Mouse (Mus musculus): Measurements from ENCODE around the gene Barx1. TPM values are rescaled to one million over a fixed set of nuclear protein-coding genes. Genes with fewer than 3 reads are reported as not detected.

Gene Barx1
- polyA plus RNA-seq, 1 experiment from 2014 or later = 1.3 TPM

DNA sequence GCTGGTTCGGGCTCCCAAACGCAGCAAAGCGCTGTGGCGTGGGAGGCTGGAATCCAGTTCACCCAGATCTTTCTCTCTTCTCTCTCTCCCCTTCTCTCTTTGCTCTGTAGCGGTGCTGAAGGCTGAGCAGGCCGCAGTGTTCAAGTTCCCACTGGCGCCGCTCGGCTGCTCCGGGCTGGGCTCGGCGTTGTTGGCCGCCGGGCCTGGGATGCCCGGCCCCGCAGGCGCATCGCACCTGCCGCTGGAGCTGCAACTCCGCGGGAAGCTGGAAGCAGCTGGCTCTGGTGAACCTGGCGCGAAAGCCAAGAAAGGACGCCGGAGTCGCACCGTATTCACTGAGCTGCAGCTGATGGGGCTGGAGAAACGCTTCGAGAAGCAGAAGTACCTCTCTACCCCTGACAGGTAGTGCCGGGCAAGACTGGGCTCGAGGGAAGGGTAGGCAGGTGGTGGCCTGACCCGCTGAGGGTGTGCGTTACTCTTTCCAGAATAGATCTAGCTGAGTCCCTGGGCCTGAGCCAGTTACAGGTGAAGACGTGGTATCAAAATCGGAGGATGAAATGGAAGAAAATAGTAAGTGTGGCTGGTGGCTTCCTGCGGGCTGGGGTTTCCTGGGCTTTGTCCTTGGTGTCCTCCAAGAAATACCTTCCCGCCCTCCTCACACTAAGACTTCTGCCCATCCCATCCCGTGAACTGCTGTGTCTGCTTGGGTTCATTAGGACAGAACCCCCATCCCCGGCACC lies 2.3 kb downstream of the Barx1 start:
- no peak overlapping the region for H3K4me2 ChIP-seq (ENCODE audit: low read depth, severe bottlenecking)
- peaks cover 19% of the 10 kb centered on the region; the same call in 1 of the 2 replicates for H3K4me1 ChIP-seq (ENCODE audit: control insufficient read depth, insufficient read depth, low read length)
- H3K9ac ChIP-seq (ENCODE audit: low read length) = no peak overlapping the region
- ATAC-seq (ENCODE audit: insufficient number of reproducible peaks, low FRiP score, low TSS enrichment, low read depth) (no peak), DNase-seq (ENCODE audit: low spot score) (peak; percentile 68)
- under 1% methylated on average over 39 of the region's 39 CpGs for WGBS
- no peak overlapping the region for H3K4me3 ChIP-seq (ENCODE audit: low read depth, low read length)
- H3K27ac ChIP-seq (replicated peaks; ENCODE audit: low read depth, low read length) = no peak overlapping the region
- H3K36me3 ChIP-seq (ENCODE audit: control insufficient read depth, insufficient read depth, low read length) = no peaks in the 10 kb centered on the region
- no peaks in the 10 kb centered on the region for H3K9me3 ChIP-seq (ENCODE audit: control insufficient read depth, low read length)
- peaks cover 95% of the 10 kb centered on the region for H3K27me3 ChIP-seq (ENCODE audit: control insufficient read depth, insufficient read depth, low read length)

DNA sequence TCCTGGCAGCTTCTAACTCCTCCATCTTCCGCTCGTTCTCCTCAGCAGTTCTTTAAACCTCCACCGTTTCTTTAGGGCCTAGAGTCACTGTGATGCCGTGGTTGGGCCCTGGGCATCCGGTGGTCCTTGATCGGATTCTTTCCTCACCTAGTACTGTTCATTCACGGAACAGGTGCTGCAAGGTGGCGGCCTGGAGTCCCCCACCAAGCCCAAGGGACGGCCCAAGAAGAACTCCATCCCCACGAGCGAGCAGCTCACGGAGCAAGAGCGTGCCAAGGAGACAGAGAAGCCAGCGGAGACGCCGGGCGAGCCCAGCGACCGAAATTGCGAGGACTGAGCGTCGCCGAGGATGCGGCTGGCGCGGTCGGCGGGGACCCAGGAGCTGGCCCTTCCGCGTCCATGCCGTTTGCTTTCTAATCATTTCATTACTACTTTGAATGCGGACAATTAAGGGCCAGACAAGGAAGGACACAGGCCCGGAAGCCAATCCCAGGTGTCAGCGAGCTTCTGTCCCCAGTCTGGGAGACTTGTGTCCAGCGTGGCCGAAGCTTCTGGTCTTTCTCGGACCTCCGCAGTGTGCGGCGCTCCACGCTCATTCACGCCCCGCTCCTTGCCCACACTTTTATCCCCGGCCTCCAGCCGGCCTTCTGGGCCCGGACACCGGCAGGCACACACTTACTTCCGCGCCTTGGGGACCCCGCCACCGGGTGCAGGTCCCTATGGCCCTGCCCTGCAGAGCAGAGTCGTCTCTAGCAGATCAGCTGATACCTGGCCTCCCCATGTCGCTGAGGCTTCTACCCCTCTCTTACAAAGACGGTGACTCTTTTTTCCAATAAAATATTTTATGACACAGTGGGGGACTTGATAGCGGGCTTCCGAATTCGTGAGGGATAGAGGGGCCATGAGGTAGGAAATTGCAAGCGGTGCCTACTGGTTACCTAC lies 3.1 kb downstream of the Barx1 start:
- DNase-seq (ENCODE audit: low spot score) = peak; percentile 54
- no peaks in the 10 kb centered on the region for H3K36me3 ChIP-seq (ENCODE audit: control insufficient read depth, insufficient read depth, low read length)
- ATAC-seq (ENCODE audit: insufficient number of reproducible peaks, low FRiP score, low TSS enrichment, low read depth) = no peak
- 1% methylated on average over 58 of the region's 58 CpGs for WGBS
- no peak overlapping the region for H3K4me2 ChIP-seq (ENCODE audit: low read depth, severe bottlenecking)
- no peak overlapping the region for H3K4me3 ChIP-seq (ENCODE audit: low read depth, low read length)
- peaks cover 17% of the 10 kb centered on the region; the same call in 1 of the 2 replicates for H3K4me1 ChIP-seq (ENCODE audit: control insufficient read depth, insufficient read depth, low read length)
- peaks cover 95% of the 10 kb centered on the region for H3K27me3 ChIP-seq (ENCODE audit: control insufficient read depth, insufficient read depth, low read length)
- no peak overlapping the region for H3K9ac ChIP-seq (ENCODE audit: low read length)
- H3K9me3 ChIP-seq (ENCODE audit: control insufficient read depth, low read length) = no peaks in the 10 kb centered on the region
- no peak overlapping the region for H3K27ac ChIP-seq (replicated peaks; ENCODE audit: low read depth, low read length)

DNA sequence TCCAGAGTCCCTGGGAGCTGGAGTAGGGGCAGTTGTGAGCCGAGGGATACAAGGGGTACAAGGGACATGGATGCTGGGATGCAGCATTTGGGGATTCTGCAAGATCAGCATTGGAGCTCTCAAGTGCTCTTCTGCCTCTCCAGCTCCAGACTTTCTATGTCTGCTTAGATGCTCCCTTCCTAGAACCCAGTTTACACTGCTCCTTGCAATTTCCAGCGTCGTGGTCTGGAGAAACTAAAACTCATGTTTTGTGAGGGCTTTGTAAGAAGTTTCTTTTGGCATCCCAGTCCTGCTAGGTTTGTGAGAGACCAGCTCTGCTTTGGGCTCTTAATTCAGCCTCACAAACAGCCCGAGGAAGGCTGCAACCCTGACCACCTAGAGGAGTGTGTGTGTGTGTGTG lies 4.7 kb downstream of the Barx1 start:
- Histone ChIP-seq H3K4me1 (ENCODE audit: control insufficient read depth, insufficient read depth, low read length) (peaks cover 15% of the 10 kb centered on the region; the same call in 1 of the 2 replicates), H3K4me2 (ENCODE audit: low read depth, severe bottlenecking) (no peak overlapping the region), H3K9ac (ENCODE audit: low read length) (no peak overlapping the region), H3K27me3 (ENCODE audit: control insufficient read depth, insufficient read depth, low read length) (peaks cover 89% of the 10 kb centered on the region), H3K4me3 (ENCODE audit: low read depth, low read length) (no peak overlapping the region), H3K27ac (replicated peaks; ENCODE audit: low read depth, low read length) (no peak overlapping the region), H3K9me3 (ENCODE audit: control insufficient read depth, low read length) (no peaks in the 10 kb centered on the region), H3K36me3 (ENCODE audit: control insufficient read depth, insufficient read depth, low read length) (no peaks in the 10 kb centered on the region)
- 3% methylated on average over 4 of the region's 4 CpGs for WGBS
- DNase-seq (ENCODE audit: low spot score) (peak; percentile 42), ATAC-seq (ENCODE audit: insufficient number of reproducible peaks, low FRiP score, low TSS enrichment, low read depth) (no peak)

DNA sequence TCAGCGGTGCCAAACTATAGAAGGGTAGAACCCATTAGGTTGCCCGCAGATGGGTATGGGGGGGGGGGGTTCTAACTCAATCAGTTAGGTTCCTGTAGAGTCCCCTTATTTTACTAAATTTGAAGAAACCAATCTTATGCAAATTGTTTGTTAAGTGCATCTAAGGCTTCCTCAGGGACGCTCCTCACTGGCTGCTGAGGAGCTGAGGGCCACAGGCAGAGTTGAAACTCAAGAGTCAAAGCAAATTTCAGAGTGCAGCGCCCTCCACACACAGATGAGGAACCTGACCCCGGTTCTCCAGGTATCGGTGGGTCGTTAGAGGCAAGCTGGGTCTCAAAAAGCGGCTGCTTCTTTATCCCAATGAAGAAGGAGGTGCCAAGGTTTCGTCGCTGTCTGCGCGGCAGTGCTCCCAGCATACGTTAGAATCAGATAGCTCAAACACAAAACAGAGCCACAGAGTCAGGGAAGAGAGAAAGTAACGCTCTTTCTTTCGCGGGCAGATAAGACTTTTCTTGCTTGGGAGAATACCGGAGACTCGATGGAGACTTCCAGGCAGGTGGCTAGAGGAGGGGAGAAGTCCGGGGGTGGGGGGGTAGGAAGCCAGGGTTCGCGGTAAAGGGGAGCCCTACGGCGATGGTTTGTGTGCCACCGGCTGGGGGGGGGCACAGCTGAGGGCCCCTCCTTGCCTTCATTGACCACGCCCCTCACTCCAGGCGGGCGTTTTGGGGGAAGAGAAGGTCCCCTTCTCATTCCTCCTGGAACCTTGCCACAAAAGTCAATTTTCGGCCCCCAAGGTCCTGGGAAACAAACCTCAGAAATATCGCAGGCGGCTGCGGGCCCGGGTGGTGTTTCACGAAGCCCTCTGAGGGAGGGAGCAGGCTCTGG lies 5.5 kb downstream of the Barx1 start:
- no peaks in the 10 kb centered on the region for H3K9me3 ChIP-seq (ENCODE audit: control insufficient read depth, low read length)
- no peak overlapping the region for H3K4me3 ChIP-seq (ENCODE audit: low read depth, low read length)
- peaks cover 7% of the 10 kb centered on the region; the same call in 1 of the 2 replicates for H3K4me1 ChIP-seq (ENCODE audit: control insufficient read depth, insufficient read depth, low read length)
- H3K4me2 ChIP-seq (ENCODE audit: low read depth, severe bottlenecking) = peak overlapping the region; percentile 22; the same call in 1 of the 2 replicates
- ATAC-seq (ENCODE audit: insufficient number of reproducible peaks, low FRiP score, low TSS enrichment, low read depth) (no peak), DNase-seq (ENCODE audit: low spot score) (peak; percentile 50)
- 2% methylated on average over 33 of the region's 33 CpGs for WGBS
- H3K27me3 ChIP-seq (ENCODE audit: control insufficient read depth, insufficient read depth, low read length) = peaks cover 90% of the 10 kb centered on the region
- no peak overlapping the region for H3K27ac ChIP-seq (replicated peaks; ENCODE audit: low read depth, low read length)
- no peaks in the 10 kb centered on the region for H3K36me3 ChIP-seq (ENCODE audit: control insufficient read depth, insufficient read depth, low read length)
- no peak overlapping the region for H3K9ac ChIP-seq (ENCODE audit: low read length)

DNA sequence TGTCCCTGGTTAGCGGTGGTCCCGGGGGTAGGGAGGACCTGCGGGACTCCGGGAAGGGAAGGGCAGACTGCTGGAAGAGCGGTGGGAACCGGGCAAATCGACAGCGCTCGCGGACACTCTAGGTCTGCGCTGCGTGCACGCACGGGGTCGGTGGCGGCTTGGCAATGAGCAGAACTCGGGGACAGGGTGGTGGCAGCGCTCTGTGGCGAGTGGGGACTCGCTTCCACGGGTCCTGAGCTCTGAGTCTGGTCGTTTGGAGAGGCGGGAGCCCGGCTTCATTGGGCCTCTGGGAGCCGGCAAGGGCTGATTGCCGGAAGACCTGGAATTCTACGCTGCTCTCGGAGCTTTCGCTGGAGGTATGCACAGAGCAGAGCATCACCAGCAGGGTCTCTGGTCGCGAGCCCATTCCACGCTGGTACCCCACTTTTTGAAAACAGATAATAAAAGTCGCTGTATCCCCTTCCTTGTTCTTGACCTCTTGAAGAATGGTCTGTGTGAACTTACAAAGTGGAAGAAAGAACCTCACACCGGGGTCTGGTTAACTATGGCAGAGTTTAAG lies 6.3 kb downstream of the Barx1 start:
- H3K4me2 ChIP-seq (ENCODE audit: low read depth, severe bottlenecking) = peak overlapping the region; percentile 22; the same call in 1 of the 2 replicates
- no peaks in the 10 kb centered on the region for H3K36me3 ChIP-seq (ENCODE audit: control insufficient read depth, insufficient read depth, low read length)
- no peaks in the 10 kb centered on the region for H3K9me3 ChIP-seq (ENCODE audit: control insufficient read depth, low read length)
- H3K4me3 ChIP-seq (ENCODE audit: low read depth, low read length) = no peak overlapping the region
- ATAC-seq (ENCODE audit: insufficient number of reproducible peaks, low FRiP score, low TSS enrichment, low read depth) (no peak), DNase-seq (ENCODE audit: low spot score) (peak; percentile 69)
- H3K27ac ChIP-seq (replicated peaks; ENCODE audit: low read depth, low read length) = no peak overlapping the region
- no peak overlapping the region for H3K9ac ChIP-seq (ENCODE audit: low read length)
- peaks cover 7% of the 10 kb centered on the region; the same call in 1 of the 2 replicates for H3K4me1 ChIP-seq (ENCODE audit: control insufficient read depth, insufficient read depth, low read length)
- WGBS = under 1% methylated on average over 34 of the region's 34 CpGs
- peaks cover 87% of the 10 kb centered on the region for H3K27me3 ChIP-seq (ENCODE audit: control insufficient read depth, insufficient read depth, low read length)

DNA sequence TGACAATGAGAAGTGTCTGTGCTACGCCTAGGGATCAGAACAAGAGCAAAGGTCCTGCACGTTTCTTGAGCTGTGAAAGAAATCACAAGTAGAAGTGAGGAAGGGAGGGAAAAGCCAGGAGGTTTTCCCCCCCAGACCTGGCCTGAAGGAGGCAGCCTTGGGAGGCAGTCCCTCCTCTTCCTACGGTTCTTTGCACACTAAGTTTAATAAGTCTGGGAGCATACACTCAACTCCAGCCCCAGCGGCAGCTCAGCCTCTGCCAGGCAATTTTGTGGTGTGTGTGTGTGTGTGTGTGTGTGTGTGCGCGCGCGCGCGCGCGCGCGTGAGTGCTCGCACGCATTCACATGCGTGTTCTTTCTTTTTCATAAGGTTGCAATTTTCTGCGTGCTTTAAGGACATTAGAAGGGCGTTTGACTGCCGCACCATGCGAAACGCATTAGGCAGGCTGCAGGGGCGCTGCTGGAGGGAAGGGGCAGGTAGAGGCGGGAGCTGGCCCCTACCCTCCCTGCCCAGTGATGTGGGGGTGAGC lies 9.6 kb downstream of the Barx1 start:
- Histone ChIP-seq H3K27ac (replicated peaks; ENCODE audit: low read depth, low read length) (no peak overlapping the region), H3K4me3 (ENCODE audit: low read depth, low read length) (peak overlapping the region; percentile 11; the same call in 1 of the 2 replicates), H3K27me3 (ENCODE audit: control insufficient read depth, insufficient read depth, low read length) (peaks cover 58% of the 10 kb centered on the region), H3K4me1 (ENCODE audit: control insufficient read depth, insufficient read depth, low read length) (peaks cover 4% of the 10 kb centered on the region; the same call in 1 of the 2 replicates), H3K36me3 (ENCODE audit: control insufficient read depth, insufficient read depth, low read length) (no peaks in the 10 kb centered on the region), H3K4me2 (ENCODE audit: low read depth, severe bottlenecking) (peak overlapping the region; percentile 33; the same call in 1 of the 2 replicates), H3K9me3 (ENCODE audit: control insufficient read depth, low read length) (no peaks in the 10 kb centered on the region), H3K9ac (ENCODE audit: low read length) (no peak overlapping the region)
- DNase-seq (ENCODE audit: low spot score) = peak; percentile 50
- ATAC-seq (ENCODE audit: insufficient number of reproducible peaks, low FRiP score, low TSS enrichment, low read depth) = 0 out of 2 replicates have a peak, but pooled peaks have one; percentile 23
- under 1% methylated on average over 24 of the region's 24 CpGs for WGBS

DNA sequence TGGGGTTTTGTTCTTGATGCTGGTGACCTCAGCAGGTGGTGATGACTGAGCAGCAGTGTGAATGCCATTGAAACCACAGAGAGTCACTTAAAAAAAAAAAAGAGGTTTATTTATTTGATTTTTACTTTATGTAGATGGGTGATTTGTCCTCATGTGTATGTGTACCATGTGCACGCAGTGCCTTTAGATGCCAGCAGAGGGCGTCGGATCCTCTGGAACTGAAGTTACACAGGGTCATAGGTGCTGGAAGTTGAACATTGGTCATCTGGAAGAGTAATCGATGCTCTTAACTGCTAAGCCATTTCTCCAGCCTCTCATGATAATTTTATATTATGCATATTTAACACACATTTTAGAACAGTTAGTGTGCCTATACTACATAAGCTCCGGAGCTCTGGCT lies 11.8 kb downstream of the Barx1 start:
- Histone ChIP-seq H3K4me1 (ENCODE audit: control insufficient read depth, insufficient read depth, low read length) (no peaks in the 10 kb centered on the region), H3K36me3 (ENCODE audit: control insufficient read depth, insufficient read depth, low read length) (no peaks in the 10 kb centered on the region), H3K27ac (replicated peaks; ENCODE audit: low read depth, low read length) (no peak overlapping the region), H3K9ac (ENCODE audit: low read length) (no peak overlapping the region), H3K9me3 (ENCODE audit: control insufficient read depth, low read length) (no peaks in the 10 kb centered on the region), H3K27me3 (ENCODE audit: control insufficient read depth, insufficient read depth, low read length) (peaks cover 39% of the 10 kb centered on the region), H3K4me2 (ENCODE audit: low read depth, severe bottlenecking) (no peak overlapping the region), H3K4me3 (ENCODE audit: low read depth, low read length) (no peak overlapping the region)
- 85% methylated on average over 5 of the region's 5 CpGs for WGBS
- DNase-seq (ENCODE audit: low spot score) = no peak
- no peak for ATAC-seq (ENCODE audit: insufficient number of reproducible peaks, low FRiP score, low TSS enrichment, low read depth)
